Mouse (Mus musculus): Measurements from ENCODE around the gene Padi2. TPM values are rescaled to one million over a fixed set of nuclear protein-coding genes. Genes with fewer than 3 reads are reported as not detected.

Padi2 gene
- 0.34 and 0.90 TPM in 2 replicates for polyA plus RNA-seq (2015; fragmentation: Nextera tagmentation; extraction: Ambion mirVana)

- WGBS, result 3% methylated on average over 37 of the region's 37 CpGs
- Histone ChIP-seq H3K9ac (replicated peaks) (no peak within 1 kb of the TSS; the same call in 1 of the 2 replicates), H3K27ac (replicated peaks) (no peak within 1 kb of the TSS), H3K4me1 (peaks cover 15% of the 10 kb centered on the region), H3K27me3 (peaks cover 25% of the 10 kb centered on the region), H3K36me3 (no peaks in the 10 kb centered on the region), H3K4me3 (peak within 1 kb of the TSS; percentile 40), H3K9me3 (no peaks in the 10 kb centered on the region), H3K4me2 (replicated peaks) (peak within 1 kb of the TSS; percentile 84)
- peak; percentile 85 for ATAC-seq (replicated peaks)
Observed at GRCm38 (mm10) chr4:140906076-140906826, at the start of gene Padi2. Padi2 (plus strand) TSS chr4:140906344.

GRCm38 (mm10) chr4:140857041-140857440, 49.1 kb upstream of the Padi2 start:
- Histone ChIP-seq H3K4me1 (no peaks in the 10 kb centered on the region), H3K27me3 (no peaks in the 10 kb centered on the region), H3K27ac (replicated peaks) (no peak overlapping the region), H3K9ac (replicated peaks) (no peak overlapping the region), H3K4me2 (replicated peaks) (no peak overlapping the region), H3K4me3 (no peak overlapping the region), H3K36me3 (no peaks in the 10 kb centered on the region), H3K9me3 (no peaks in the 10 kb centered on the region)
- WGBS, result 86% methylated on average over 5 of the region's 5 CpGs
- ATAC-seq (replicated peaks), result no peak

GRCm38 (mm10) chr4:140857813-140858212, 48.3 kb upstream of the Padi2 start:
- no peak for ATAC-seq (replicated peaks)
- Histone ChIP-seq H3K4me1 (no peaks in the 10 kb centered on the region), H3K9me3 (no peaks in the 10 kb centered on the region), H3K27me3 (no peaks in the 10 kb centered on the region), H3K36me3 (no peaks in the 10 kb centered on the region), H3K9ac (replicated peaks) (no peak overlapping the region), H3K4me2 (replicated peaks) (no peak overlapping the region), H3K27ac (replicated peaks) (no peak overlapping the region), H3K4me3 (no peak overlapping the region)
- WGBS, result 69% methylated on average over 7 of the region's 7 CpGs

- Histone ChIP-seq H3K36me3 (no peaks in the 10 kb centered on the region), H3K4me2 (replicated peaks) (no peak overlapping the region), H3K27me3 (no peaks in the 10 kb centered on the region), H3K9me3 (no peaks in the 10 kb centered on the region), H3K9ac (replicated peaks) (no peak overlapping the region), H3K4me1 (no peaks in the 10 kb centered on the region), H3K4me3 (no peak overlapping the region), H3K27ac (replicated peaks) (no peak overlapping the region)
- ATAC-seq (replicated peaks), result no peak
- 80% methylated on average over 11 of the region's 11 CpGs for WGBS
Observed at GRCm38 (mm10) chr4:140859291-140859690, 46.9 kb upstream of the Padi2 start.

- Histone ChIP-seq H3K36me3 (no peaks in the 10 kb centered on the region), H3K27me3 (no peaks in the 10 kb centered on the region), H3K4me2 (replicated peaks) (no peak overlapping the region), H3K4me3 (no peak overlapping the region), H3K4me1 (no peaks in the 10 kb centered on the region), H3K27ac (replicated peaks) (no peak overlapping the region), H3K9me3 (no peaks in the 10 kb centered on the region), H3K9ac (replicated peaks) (no peak overlapping the region)
- no peak for ATAC-seq (replicated peaks)
- WGBS, result 58% methylated on average over 7 of the region's 7 CpGs
Observed at GRCm38 (mm10) chr4:140860125-140860766, 45.9 kb upstream of the Padi2 start.

- H3K4me2 ChIP-seq (replicated peaks), result no peak overlapping the region
- no peaks in the 10 kb centered on the region for H3K36me3 ChIP-seq
Observed at GRCm38 (mm10) chr4:140860767-140861147, 45.4 kb upstream of the Padi2 start.

GRCm38 (mm10) chr4:140862036-140862650, 44.0 kb upstream of the Padi2 start:
- no peaks in the 10 kb centered on the region for H3K36me3 ChIP-seq
- no peaks in the 10 kb centered on the region for H3K27me3 ChIP-seq
- 79% methylated on average over 11 of the region's 11 CpGs for WGBS
- no peaks in the 10 kb centered on the region for H3K4me1 ChIP-seq
- ATAC-seq (replicated peaks), result no peak
- H3K4me3 ChIP-seq, result no peak overlapping the region
- H3K9ac ChIP-seq (replicated peaks), result no peak overlapping the region
- no peak overlapping the region for H3K4me2 ChIP-seq (replicated peaks)
- no peak overlapping the region for H3K27ac ChIP-seq (replicated peaks)
- no peaks in the 10 kb centered on the region for H3K9me3 ChIP-seq

More at GRCm38 (mm10) chr4:140860767-140861147, 45.4 kb upstream of the Padi2 start:
- WGBS, result 91% methylated on average over 7 of the region's 7 CpGs
- Histone ChIP-seq H3K4me1 (no peaks in the 10 kb centered on the region), H3K27ac (replicated peaks) (no peak overlapping the region), H3K9ac (replicated peaks) (no peak overlapping the region), H3K4me3 (no peak overlapping the region), H3K27me3 (no peaks in the 10 kb centered on the region), H3K9me3 (no peaks in the 10 kb centered on the region)
- ATAC-seq (replicated peaks), result no peak

GRCm38 (mm10) chr4:140868484-140869190, 37.5 kb upstream of the Padi2 start:
- 2% methylated on average over 14 of the region's 14 CpGs for WGBS
- H3K9me3 ChIP-seq, result no peaks in the 10 kb centered on the region
- H3K9ac ChIP-seq (replicated peaks), result no peak overlapping the region
- no peaks in the 10 kb centered on the region for H3K36me3 ChIP-seq
- no peak overlapping the region for H3K4me3 ChIP-seq
- H3K27ac ChIP-seq (replicated peaks), result no peak overlapping the region
- peaks cover 3% of the 10 kb centered on the region; the same call in 1 of the 2 replicates for H3K4me1 ChIP-seq
- no peak overlapping the region for H3K4me2 ChIP-seq (replicated peaks)
- no peaks in the 10 kb centered on the region; the same call in 1 of the 2 replicates for H3K27me3 ChIP-seq
- ATAC-seq (replicated peaks), result no peak

- Histone ChIP-seq H3K27me3 (no peaks in the 10 kb centered on the region; the same call in 1 of the 2 replicates), H3K9ac (replicated peaks) (no peak overlapping the region), H3K4me1 (peaks cover 3% of the 10 kb centered on the region; the same call in 1 of the 2 replicates), H3K4me2 (replicated peaks) (no peak overlapping the region), H3K9me3 (no peaks in the 10 kb centered on the region), H3K4me3 (no peak overlapping the region), H3K27ac (replicated peaks) (no peak overlapping the region), H3K36me3 (no peaks in the 10 kb centered on the region)
- no peak for ATAC-seq (replicated peaks)
- 80% methylated on average over 8 of the region's 8 CpGs for WGBS
Observed at GRCm38 (mm10) chr4:140869945-140870344, 36.2 kb upstream of the Padi2 start.

- Histone ChIP-seq H3K27me3 (no peaks in the 10 kb centered on the region; the same call in 1 of the 2 replicates), H3K4me3 (no peak overlapping the region), H3K9ac (replicated peaks) (no peak overlapping the region), H3K4me1 (peaks cover 3% of the 10 kb centered on the region; the same call in 1 of the 2 replicates), H3K4me2 (replicated peaks) (no peak overlapping the region), H3K9me3 (no peaks in the 10 kb centered on the region), H3K27ac (replicated peaks) (no peak overlapping the region), H3K36me3 (no peaks in the 10 kb centered on the region)
- no peak for ATAC-seq (replicated peaks)
- 82% methylated on average over 7 of the region's 7 CpGs for WGBS
Observed at GRCm38 (mm10) chr4:140870876-140871275, 35.3 kb upstream of the Padi2 start.

GRCm38 (mm10) chr4:140871376-140871775, 34.8 kb upstream of the Padi2 start:
- H3K9me3 ChIP-seq, result no peaks in the 10 kb centered on the region
- ATAC-seq (replicated peaks), result no peak
- H3K27ac ChIP-seq (replicated peaks), result no peak overlapping the region
- H3K9ac ChIP-seq (replicated peaks), result no peak overlapping the region
- peaks cover 3% of the 10 kb centered on the region; the same call in 1 of the 2 replicates for H3K4me1 ChIP-seq
- no peaks in the 10 kb centered on the region for H3K36me3 ChIP-seq
- H3K4me3 ChIP-seq, result no peak overlapping the region
- WGBS, result 78% methylated on average over 3 of the region's 3 CpGs
- H3K4me2 ChIP-seq (replicated peaks), result no peak overlapping the region
- H3K27me3 ChIP-seq, result no peaks in the 10 kb centered on the region; the same call in 1 of the 2 replicates
